Mouse (Mus musculus) forebrain, embryonic 10.5 days (tissue): ENCODE results near the gene Neurl1a. TPM values are rescaled to one million over a fixed set of nuclear protein-coding genes. Genes with fewer than 3 reads are reported as not detected.

ENCODE experiments used
- DNase-seq: peaks from one replicate; pipeline ENCODE4 v3.0.0-alpha.2; 2017; ENCODE audit warnings: low spot score; ENCODE audit errors: extremely low spot score
- H3K27ac ChIP-seq: fragments of 300-500 bp; sonication (generic); 2 replicates; pipeline ENCODE4 v1.5.1; 2016; ENCODE audit warnings: mild to moderate bottlenecking
- H3K27me3 ChIP-seq: fragments of 300-500 bp; sonication (generic); 2 replicates; pipeline ENCODE4 v1.6.1; 2016; ENCODE audit warnings: mild to moderate bottlenecking; ENCODE audit not compliant: poor library complexity, severe bottlenecking
- H3K36me3 ChIP-seq: fragments of 300-500 bp; sonication (generic); replicated peaks from 2 replicates; pipeline ENCODE4 v1.6.1; 2016; ENCODE audit warnings: mild to moderate bottlenecking, moderate library complexity
- H3K4me1 ChIP-seq: fragments of 300-500 bp; sonication (generic); 2 replicates; pipeline ENCODE4 v1.6.1; 2016
- H3K4me3 ChIP-seq: fragments of 300-500 bp; sonication (generic); 2 replicates; pipeline ENCODE4 v1.5.1; 2016; ENCODE audit warnings: mild to moderate bottlenecking, moderate library complexity
- H3K9me3 ChIP-seq: fragments of 300-500 bp; sonication (generic); 2 replicates; pipeline ENCODE4 v1.6.1; 2016; ENCODE audit warnings: mild to moderate bottlenecking, moderate library complexity
- WGBS: fragments of 180-500 bp; shearing (Covaris S2); methylation state at CpG from one replicate; pipeline ENCODE4 v1.1.7; 2016; 5-methylcytosine and 5-hydroxymethylcytosine counted together
- polyA plus RNA-seq: library from polyadenylated mRNA; unstranded; fragments of >200 nt; fragmentation: Nextera tagmentation; extraction: Ambion mirVana; gene quantifications from 2 replicates; pipeline ENCODE4 v1.2.1, GENCODE M21; 2016

Gene Neurl1a
- polyA plus RNA-seq, 1 experiment from 2014 or later, result 4.1 TPM

DNA sequence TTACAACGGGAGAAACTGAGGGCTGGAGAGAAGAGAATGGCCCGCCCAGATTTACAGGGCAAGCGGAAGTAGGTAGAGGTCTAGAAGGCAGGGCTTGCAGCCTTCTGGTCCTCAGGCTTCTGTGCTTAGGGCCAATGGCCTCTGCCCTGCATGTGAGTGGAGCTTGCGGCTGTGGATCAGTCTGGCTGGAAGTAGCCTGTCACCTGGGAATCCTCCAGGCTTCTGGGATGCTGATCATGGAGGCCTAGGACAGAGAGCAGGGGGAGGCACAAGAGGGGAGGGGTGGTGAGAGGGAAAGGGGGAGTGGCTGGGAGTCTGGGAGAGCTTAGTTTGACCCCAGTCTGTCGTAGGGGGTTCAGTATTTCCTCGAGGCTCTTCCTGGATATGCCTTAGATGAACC, 23.8 kb downstream of the Neurl1a start:
- H3K9me3 ChIP-seq, result no peaks in the 10 kb centered on the region
- H3K4me1 ChIP-seq, result peaks cover 30% of the 10 kb centered on the region
- no peaks in the 10 kb centered on the region for H3K36me3 ChIP-seq
- peaks cover 3% of the 10 kb centered on the region; the same call in 1 of the 2 replicates for H3K27me3 ChIP-seq
- 71% methylated on average over 6 of the region's 6 CpGs for WGBS
- H3K4me3 ChIP-seq, result no peak overlapping the region
- DNase-seq, result no peak
- H3K27ac ChIP-seq, result peak overlapping the region; percentile 62

DNA sequence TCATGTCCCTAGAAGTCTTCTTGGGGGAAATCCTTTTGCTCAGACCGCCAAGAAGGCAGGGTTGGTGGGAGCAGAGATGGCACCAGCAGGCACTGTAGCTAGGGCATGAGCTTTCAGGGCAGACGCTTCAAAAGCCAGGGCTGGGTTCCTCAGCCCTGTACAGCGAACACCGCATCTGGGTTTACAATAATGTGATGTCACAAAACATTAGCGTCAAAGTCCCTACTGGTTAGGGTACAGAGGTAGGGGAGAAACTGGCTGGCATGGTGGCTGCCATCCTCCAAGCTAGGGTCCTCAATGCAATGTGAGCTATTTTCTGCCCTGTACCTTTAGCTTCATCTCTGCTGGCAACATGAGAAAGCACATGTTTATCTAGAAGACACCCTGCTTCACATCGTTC, 24.4 kb downstream of the Neurl1a start:
- WGBS, result 95% methylated on average over 6 of the region's 6 CpGs
- H3K27me3 ChIP-seq, result peaks cover 3% of the 10 kb centered on the region; the same call in 1 of the 2 replicates
- H3K36me3 ChIP-seq, result no peaks in the 10 kb centered on the region
- H3K9me3 ChIP-seq, result no peaks in the 10 kb centered on the region
- no peak for DNase-seq
- peaks cover 30% of the 10 kb centered on the region for H3K4me1 ChIP-seq
- no peak overlapping the region for H3K27ac ChIP-seq
- no peak overlapping the region for H3K4me3 ChIP-seq

DNA sequence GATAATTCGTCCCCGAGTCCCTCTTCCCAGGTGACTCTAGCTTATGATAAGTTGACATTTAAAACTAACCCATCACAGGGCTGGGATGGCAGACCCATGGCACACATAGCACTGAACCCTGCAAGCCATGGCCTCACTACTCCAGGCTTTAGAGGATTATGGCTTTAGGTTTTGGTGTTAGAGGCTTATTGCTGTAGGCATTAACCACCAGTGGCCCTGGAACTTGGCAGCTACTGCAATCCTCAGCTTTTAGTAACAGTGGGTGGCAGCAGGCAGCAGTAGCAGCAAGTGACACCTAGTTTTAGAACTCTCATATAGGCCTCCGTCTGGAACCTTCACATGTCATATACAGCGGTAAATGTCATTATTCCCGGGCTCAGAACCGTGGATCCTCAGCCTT, 26.0 kb downstream of the Neurl1a start:
- WGBS, result 88% methylated on average over 6 of the region's 6 CpGs
- Histone ChIP-seq H3K4me1 (peaks cover 26% of the 10 kb centered on the region), H3K4me3 (no peak overlapping the region), H3K9me3 (no peaks in the 10 kb centered on the region), H3K36me3 (no peaks in the 10 kb centered on the region), H3K27me3 (no peaks in the 10 kb centered on the region; the same call in 1 of the 2 replicates), H3K27ac (no peak overlapping the region)
- DNase-seq, result no peak

DNA sequence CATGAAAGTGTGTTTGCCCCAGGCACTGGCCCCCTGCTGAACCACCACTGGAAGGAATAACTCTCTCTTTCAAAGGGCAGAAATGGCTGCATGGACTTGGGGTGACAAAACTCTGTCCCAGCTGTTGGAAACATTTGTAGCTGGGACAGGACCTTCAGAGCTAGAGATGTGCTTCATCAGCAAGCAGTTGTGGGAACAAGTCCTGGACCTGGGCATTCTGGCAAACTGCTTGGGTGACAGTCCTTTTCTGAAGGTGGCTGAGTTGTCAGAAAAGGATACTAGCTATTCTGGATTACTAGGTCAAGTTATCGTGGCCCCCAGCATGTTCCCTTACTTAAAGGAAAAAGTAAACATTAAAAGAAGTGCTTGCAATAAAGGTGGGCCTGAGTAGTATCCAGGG, 27.5 kb downstream of the Neurl1a start:
- H3K9me3 ChIP-seq, result no peaks in the 10 kb centered on the region
- no peak for DNase-seq
- H3K4me1 ChIP-seq, result peaks cover 18% of the 10 kb centered on the region
- H3K27ac ChIP-seq, result no peak overlapping the region
- 95% methylated on average over 1 of the region's 1 CpGs for WGBS
- H3K4me3 ChIP-seq, result no peak overlapping the region
- H3K27me3 ChIP-seq, result no peaks in the 10 kb centered on the region; the same call in 1 of the 2 replicates
- H3K36me3 ChIP-seq, result no peaks in the 10 kb centered on the region

DNA sequence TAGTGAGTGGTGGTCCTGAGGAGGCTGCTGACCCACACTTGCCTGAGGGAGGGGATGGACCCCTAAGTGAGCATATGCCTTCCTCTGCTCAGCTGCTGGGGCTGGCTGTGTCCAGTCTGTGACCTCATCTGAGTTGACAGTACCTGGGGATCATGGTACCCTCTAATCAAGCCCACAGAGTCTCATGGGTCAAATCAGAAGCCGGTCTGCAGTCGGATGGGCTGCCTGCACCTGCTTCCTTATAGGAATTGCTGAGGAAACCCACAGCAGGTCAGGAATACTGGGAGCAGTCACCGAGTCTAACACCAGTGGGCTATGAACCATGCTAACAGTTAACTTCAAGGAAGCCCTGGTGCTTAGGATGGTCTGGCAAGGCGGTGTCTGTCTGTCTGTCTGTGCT, 31.8 kb downstream of the Neurl1a start:
- H3K4me3 ChIP-seq, result no peak overlapping the region
- no peaks in the 10 kb centered on the region for H3K36me3 ChIP-seq
- H3K27me3 ChIP-seq, result no peaks in the 10 kb centered on the region
- H3K9me3 ChIP-seq, result no peaks in the 10 kb centered on the region
- H3K27ac ChIP-seq, result no peak overlapping the region
- peaks cover 4% of the 10 kb centered on the region for H3K4me1 ChIP-seq
- WGBS, result 96% methylated on average over 4 of the region's 4 CpGs
- DNase-seq, result no peak

DNA sequence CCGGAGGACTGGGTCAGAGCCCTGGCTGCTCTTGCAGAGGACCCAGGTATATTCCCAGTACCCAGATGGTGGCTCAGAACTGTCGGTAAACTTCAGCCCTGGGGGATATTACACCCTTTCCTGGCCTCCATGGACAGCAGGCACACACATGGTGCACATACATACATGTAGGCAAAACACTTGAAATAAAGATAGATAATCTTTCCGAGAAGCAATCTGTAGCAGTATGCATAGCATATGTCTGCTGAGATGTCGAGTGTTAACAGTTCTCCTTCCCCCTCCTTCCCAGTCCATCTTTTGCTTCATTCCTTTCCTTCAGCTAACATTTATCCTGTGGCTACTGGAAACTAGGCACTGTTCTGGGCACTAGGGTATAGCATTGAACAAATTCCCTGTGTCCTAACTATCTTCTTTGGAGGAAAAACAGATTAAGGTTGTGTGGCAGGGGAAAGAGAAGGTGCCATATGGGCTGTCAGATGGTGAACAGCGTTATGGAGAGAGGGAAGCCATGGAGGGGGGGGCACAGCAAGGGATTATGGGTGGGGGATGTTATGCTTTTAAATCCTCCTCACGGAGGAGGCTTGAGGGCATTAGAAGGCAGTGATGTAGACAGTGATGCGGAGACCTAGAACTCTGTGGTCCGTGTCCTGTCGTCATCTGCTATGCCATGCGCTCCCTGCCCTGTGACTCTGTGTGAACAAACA, 33.1 kb downstream of the Neurl1a start:
- Histone ChIP-seq H3K9me3 (no peaks in the 10 kb centered on the region), H3K4me1 (peaks cover 4% of the 10 kb centered on the region), H3K4me3 (no peak overlapping the region), H3K27me3 (no peaks in the 10 kb centered on the region), H3K36me3 (no peaks in the 10 kb centered on the region), H3K27ac (no peak overlapping the region)
- DNase-seq, result no peak
- WGBS, result 85% methylated on average over 10 of the region's 10 CpGs

DNA sequence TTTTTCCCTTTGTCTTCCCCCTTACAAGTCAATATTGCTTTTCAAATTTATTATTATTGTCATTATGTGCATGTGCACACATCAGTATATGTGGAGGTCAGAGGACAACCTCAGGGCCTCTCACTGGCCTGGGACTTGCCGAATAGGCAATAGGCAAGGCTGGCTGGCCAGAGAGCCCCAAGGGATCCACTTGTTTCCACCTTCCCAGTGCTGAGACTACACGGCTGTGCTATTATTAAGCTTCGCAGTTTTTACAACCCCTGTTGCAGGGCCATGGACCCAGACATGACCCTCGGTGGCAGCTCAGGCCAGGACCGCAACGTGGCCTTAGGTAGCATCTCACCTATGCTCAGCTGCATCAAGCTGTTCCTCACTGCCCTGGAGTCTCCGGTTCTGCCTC, 33.8 kb downstream of the Neurl1a start:
- 80% methylated on average over 7 of the region's 7 CpGs for WGBS
- Histone ChIP-seq H3K4me3 (no peak overlapping the region), H3K27ac (no peak overlapping the region), H3K4me1 (peaks cover 4% of the 10 kb centered on the region), H3K27me3 (no peaks in the 10 kb centered on the region), H3K9me3 (no peaks in the 10 kb centered on the region), H3K36me3 (no peaks in the 10 kb centered on the region)
- no peak for DNase-seq

DNA sequence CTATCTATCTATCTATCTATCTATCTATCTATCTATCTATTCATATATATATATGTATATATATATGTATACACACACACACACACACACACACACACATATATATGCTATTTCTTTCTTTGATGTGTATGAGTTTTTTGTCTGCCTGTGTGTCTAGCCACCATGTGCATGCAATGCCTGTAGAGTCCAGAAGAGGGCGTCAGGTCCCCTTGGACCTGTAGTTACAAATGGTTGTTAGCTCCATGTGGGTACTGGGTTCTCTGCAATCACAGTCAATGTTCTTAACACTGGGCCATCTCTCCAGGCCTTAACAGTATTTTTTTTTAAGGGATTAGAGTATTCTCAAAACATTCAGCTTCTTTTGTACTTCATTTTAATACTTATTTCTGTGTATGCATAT, 34.9 kb downstream of the Neurl1a start:
- no peaks in the 10 kb centered on the region for H3K36me3 ChIP-seq
- no peak for DNase-seq
- 0 out of 2 replicates have a peak, but pooled peaks cover 5% of the 10 kb centered on the region for H3K27me3 ChIP-seq
- H3K4me3 ChIP-seq, result no peak overlapping the region
- no peaks in the 10 kb centered on the region for H3K9me3 ChIP-seq
- H3K27ac ChIP-seq, result no peak overlapping the region
- WGBS, result 58% methylated on average over 1 of the region's 1 CpGs
- peaks cover 4% of the 10 kb centered on the region for H3K4me1 ChIP-seq

DNA sequence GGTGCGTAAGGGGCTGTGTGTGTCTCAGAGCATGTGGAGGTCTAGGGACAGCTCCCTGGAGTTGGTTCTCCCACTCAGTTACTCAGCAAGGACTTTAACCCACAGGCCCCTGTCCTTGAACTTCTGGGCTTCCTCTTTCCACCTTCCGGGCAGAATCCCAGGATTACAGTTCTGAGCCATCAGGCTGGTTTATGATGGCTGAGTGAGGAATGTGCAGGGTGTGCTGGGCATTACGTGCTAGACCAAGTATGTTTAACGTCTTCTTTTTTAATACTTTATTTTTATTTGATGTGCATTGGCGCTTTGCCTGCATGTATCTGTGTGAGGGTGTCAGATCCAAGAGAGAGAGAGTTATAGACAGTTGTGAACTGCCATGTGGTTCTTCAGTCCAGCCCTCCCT, 38.1 kb downstream of the Neurl1a start:
- no peaks in the 10 kb centered on the region for H3K36me3 ChIP-seq
- 90% methylated on average over 5 of the region's 5 CpGs for WGBS

DNA sequence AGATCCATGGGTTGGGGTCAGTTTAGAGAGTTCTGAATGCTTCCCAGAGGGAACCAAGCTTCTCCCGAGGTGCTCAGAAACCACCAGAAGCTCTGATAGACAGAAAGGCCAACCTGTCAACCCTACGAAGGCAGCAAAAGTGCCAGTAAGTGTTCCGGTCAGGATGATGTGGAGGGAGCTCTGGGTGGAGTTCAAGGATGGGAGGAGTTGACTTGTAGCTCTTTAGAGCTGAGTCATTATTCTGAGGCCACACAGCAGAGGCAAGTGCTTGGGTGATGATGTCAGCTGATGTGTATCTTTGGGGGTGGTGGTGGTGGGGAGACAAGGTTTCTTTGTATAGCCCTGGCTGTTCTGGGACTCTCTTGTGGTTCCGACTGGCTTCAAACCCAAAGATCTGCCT, 41.0 kb downstream of the Neurl1a start:
- Histone ChIP-seq H3K27me3 (0 out of 2 replicates have a peak, but pooled peaks cover 5% of the 10 kb centered on the region), H3K9me3 (no peaks in the 10 kb centered on the region), H3K4me1 (0 out of 2 replicates have a peak, but pooled peaks cover 3% of the 10 kb centered on the region), H3K4me3 (no peak overlapping the region), H3K36me3 (no peaks in the 10 kb centered on the region), H3K27ac (no peak overlapping the region)
- WGBS, result 92% methylated on average over 4 of the region's 4 CpGs
- DNase-seq, result no peak

More for the DNA sequence above, 38.1 kb downstream of the Neurl1a start:
- Histone ChIP-seq H3K27ac (no peak overlapping the region), H3K9me3 (no peaks in the 10 kb centered on the region), H3K27me3 (0 out of 2 replicates have a peak, but pooled peaks cover 5% of the 10 kb centered on the region), H3K4me3 (no peak overlapping the region), H3K4me1 (peaks cover 4% of the 10 kb centered on the region)
- no peak for DNase-seq

DNA sequence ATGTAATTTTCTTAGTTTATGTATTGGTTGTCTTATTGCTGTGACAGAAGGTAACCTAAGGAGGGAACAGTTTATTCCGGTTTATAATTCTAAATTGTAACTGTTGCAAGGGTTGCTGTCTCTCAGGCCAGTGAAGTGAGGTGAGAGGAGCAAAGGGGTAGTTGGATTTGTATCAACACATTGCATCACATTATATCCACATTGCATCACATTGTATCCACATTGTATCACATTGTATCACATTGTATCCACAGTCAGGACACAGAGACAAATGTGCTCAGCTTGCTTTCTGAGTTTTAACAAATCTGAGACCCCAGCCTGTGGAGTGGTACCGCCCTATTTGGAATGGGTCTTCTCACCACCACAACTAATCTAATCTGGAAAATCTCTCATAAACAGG, 41.6 kb downstream of the Neurl1a start:
- Histone ChIP-seq H3K27me3 (0 out of 2 replicates have a peak, but pooled peaks cover 5% of the 10 kb centered on the region), H3K36me3 (no peaks in the 10 kb centered on the region), H3K4me3 (no peak overlapping the region), H3K9me3 (no peaks in the 10 kb centered on the region), H3K27ac (no peak overlapping the region), H3K4me1 (0 out of 2 replicates have a peak, but pooled peaks cover 3% of the 10 kb centered on the region)
- no peak for DNase-seq
- 92% methylated on average over 2 of the region's 2 CpGs for WGBS

DNA sequence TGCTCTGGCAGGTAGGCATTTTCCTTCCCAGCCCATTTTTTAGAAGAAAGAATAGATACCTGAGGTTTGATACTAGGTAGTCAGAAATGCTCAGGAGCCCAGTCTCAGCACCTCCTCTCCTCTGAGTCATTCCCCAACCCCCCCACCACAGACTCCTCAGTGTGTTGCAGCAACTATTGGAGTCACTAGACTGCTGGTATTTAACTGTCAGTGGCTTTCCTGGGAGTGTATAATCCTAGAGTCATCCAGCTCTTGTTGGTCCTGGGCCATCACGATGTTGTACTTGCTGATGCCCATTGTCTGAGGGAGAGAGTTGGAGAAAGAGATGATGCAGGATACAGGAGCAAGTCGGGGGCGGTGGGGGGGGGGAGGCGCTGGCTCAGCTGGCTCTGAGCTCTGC, 42.4 kb downstream of the Neurl1a start:
- no peaks in the 10 kb centered on the region for H3K36me3 ChIP-seq
- 0 out of 2 replicates have a peak, but pooled peaks cover 5% of the 10 kb centered on the region for H3K27me3 ChIP-seq
- H3K4me3 ChIP-seq, result no peak overlapping the region
- H3K27ac ChIP-seq, result no peak overlapping the region
- 0 out of 2 replicates have a peak, but pooled peaks cover 3% of the 10 kb centered on the region for H3K4me1 ChIP-seq
- no peaks in the 10 kb centered on the region for H3K9me3 ChIP-seq
- no peak for DNase-seq
- WGBS, result 79% methylated on average over 4 of the region's 4 CpGs

DNA sequence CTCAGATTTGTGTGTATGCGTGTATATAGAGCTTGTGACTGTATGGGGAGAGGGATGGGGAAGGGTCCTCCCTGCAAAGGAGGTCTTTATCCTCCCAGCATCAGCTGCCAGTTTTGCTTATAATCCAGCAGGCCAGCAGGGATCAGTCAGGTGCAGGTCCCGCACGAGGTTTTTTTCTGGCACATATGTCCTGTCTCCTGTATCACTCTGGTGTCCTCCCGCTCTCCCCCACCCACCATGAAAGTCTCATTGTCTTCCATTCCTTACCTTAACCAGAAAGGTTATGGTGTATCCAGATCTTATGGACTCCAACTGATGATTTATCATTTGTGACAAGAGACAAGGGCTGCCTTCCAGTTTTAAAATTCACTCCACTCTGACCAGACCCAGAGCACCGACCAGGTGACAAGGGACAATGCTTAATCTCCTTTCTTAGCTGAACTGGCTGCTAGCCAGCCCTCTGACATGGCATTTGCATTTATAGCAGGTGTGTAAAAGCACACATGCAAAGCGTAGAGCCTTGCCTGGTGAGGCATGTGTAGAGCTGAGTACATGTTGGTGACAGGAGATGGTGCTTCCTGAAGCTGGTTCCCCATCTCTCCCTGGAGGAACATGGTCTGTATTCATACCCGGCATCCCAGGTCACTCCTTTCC, 43.0 kb downstream of the Neurl1a start:
- no peaks in the 10 kb centered on the region for H3K36me3 ChIP-seq
- no peak for DNase-seq
- H3K27me3 ChIP-seq, result 0 out of 2 replicates have a peak, but pooled peaks cover 5% of the 10 kb centered on the region
- 0 out of 2 replicates have a peak, but pooled peaks cover 3% of the 10 kb centered on the region for H3K4me1 ChIP-seq
- no peak overlapping the region for H3K27ac ChIP-seq
- 85% methylated on average over 7 of the region's 7 CpGs for WGBS
- H3K4me3 ChIP-seq, result no peak overlapping the region
- H3K9me3 ChIP-seq, result no peaks in the 10 kb centered on the region
